Mouse (Mus musculus) heart, postnatal 0 days (tissue): ENCODE results near the gene Sbk1. TPM values are rescaled to one million over a fixed set of nuclear protein-coding genes. Genes with fewer than 3 reads are reported as not detected.
A peak's percentile ranks its signal among the peaks of the same experiment; 100 is the strongest.

Experiments
- ATAC-seq: fragments of 200-750 bp; cut with Nextera tagmentation; 2 replicates; pipeline ENCODE4 v1.8.0; 2017; ENCODE audit warnings: low read depth, moderate number of reproducible peaks, moderate library complexity; ENCODE audit not compliant: insufficient read depth
- DNase-seq: peaks from one replicate; pipeline ENCODE4 v3.0.0-alpha.2; 2016; ENCODE audit warnings: low spot score
- H3K27ac ChIP-seq: fragments of 300-500 bp; sonication (generic); 2 replicates; pipeline ENCODE4 v1.5.1; 2014; ENCODE audit warnings: low read depth, mild to moderate bottlenecking
- H3K27me3 ChIP-seq: fragments of 300-500 bp; sonication (generic); 2 replicates; pipeline ENCODE4 v1.6.1; 2014; ENCODE audit warnings: low read length, mixed read lengths; ENCODE audit not compliant: control insufficient read depth, insufficient read depth
- H3K36me3 ChIP-seq: fragments of 300-500 bp; sonication (generic); replicated peaks from 2 replicates; pipeline ENCODE4 v1.6.1; 2014; ENCODE audit warnings: low read length, mixed read lengths; ENCODE audit not compliant: control insufficient read depth, insufficient read depth
- H3K4me1 ChIP-seq: fragments of 300-500 bp; sonication (generic); 2 replicates; pipeline ENCODE4 v1.6.1; 2014; ENCODE audit warnings: antibody characterized with exemption; ENCODE audit not compliant: control insufficient read depth, insufficient read depth
- H3K4me2 ChIP-seq: fragments of 300-500 bp; sonication (generic); 2 replicates; pipeline ENCODE4 v1.6.1; 2014; ENCODE audit warnings: low read depth, mild to moderate bottlenecking, low read length, moderate library complexity
- H3K4me3 ChIP-seq: fragments of 300-500 bp; sonication (generic); 2 replicates; pipeline ENCODE4 v1.5.1; 2014; ENCODE audit warnings: low read depth, low read length
- H3K9ac ChIP-seq: fragments of 300-500 bp; sonication (generic); replicated peaks from 2 replicates; pipeline ENCODE4 v1.6.1; 2014; ENCODE audit warnings: low read depth, low read length, mixed read lengths
- H3K9me3 ChIP-seq: fragments of 300-500 bp; sonication (generic); replicated peaks from 2 replicates; pipeline ENCODE4 v1.6.1; 2016; ENCODE audit warnings: low read length; ENCODE audit not compliant: control insufficient read depth
- CTCF ChIP-seq: IDR thresholded peaks from 2 replicates; pipeline ENCODE4 v1.5.1; 2016; ENCODE audit warnings: antibody characterized with exemption, control low read depth, low read depth
- EP300 ChIP-seq: IDR thresholded peaks from 2 replicates; pipeline ENCODE4 v1.6.1; 2016; ENCODE audit warnings: antibody characterized with exemption, low read depth
- WGBS: fragments of 180-500 bp; shearing (Covaris S2); extraction: QIAGEN DNeasy Blood & Tissue Kit; methylation state at CpG from one replicate; pipeline ENCODE4 v1.1.7; 2014; 5-methylcytosine and 5-hydroxymethylcytosine counted together
- polyA plus RNA-seq: library from polyadenylated mRNA; unstranded; fragments of >200 nt; fragmentation: Nextera tagmentation; extraction: Ambion mirVana; gene quantifications from 2 replicates; pipeline ENCODE4 v1.2.1, GENCODE M21; 2015
- total RNA-seq: library from RNA; depleted of rRNA; stranded (reverse); fragments of >200 nt; gene quantifications from 2 replicates; pipeline ENCODE4 v1.2.3, GENCODE M21; 2014; ENCODE audit warnings: low replicate concordance

Sbk1 gene
- total and polyA plus RNA-seq, 2 experiments from 2014 or later = 17.4 to 42.0 TPM

- peak overlapping the region; percentile 65; the same call in 1 of the 2 replicates for H3K4me2 ChIP-seq
- ATAC-seq = no peak
These were observed 20.2 kb upstream of the Sbk1 start for GRCm38 (mm10) chr7:126252230-126252629.

GRCm38 (mm10) chr7:126260280-126261210 lies 11.9 kb upstream of the Sbk1 start:
- Histone ChIP-seq H3K4me2 (no peak overlapping the region), H3K27me3 (no peaks in the 10 kb centered on the region), H3K9me3 (no peaks in the 10 kb centered on the region), H3K4me1 (peaks cover 7% of the 10 kb centered on the region; the same call in 1 of the 2 replicates), H3K36me3 (no peaks in the 10 kb centered on the region), H3K27ac (no peak overlapping the region), H3K4me3 (no peak overlapping the region), H3K9ac (no peak overlapping the region)
- TF ChIP-seq EP300 (no peak), CTCF (peak; percentile 94)
- ATAC-seq (peak; percentile 64), DNase-seq (peak; percentile 71)
- WGBS = 9% methylated on average over 18 of the region's 18 CpGs

More at GRCm38 (mm10) chr7:126252230-126252629, 20.2 kb upstream of the Sbk1 start:
- Histone ChIP-seq H3K27me3 (no peaks in the 10 kb centered on the region), H3K4me1 (peaks cover 11% of the 10 kb centered on the region), H3K27ac (peak overlapping the region; percentile 72), H3K9ac (no peak overlapping the region), H3K9me3 (no peaks in the 10 kb centered on the region), H3K4me3 (0 out of 2 replicates have a peak overlapping the region, but pooled peaks have one; percentile 55), H3K36me3 (no peaks in the 10 kb centered on the region)
- no peak for DNase-seq
- WGBS = 90% methylated on average over 5 of the region's 5 CpGs
- TF ChIP-seq CTCF (no peak), EP300 (no peak)

GRCm38 (mm10) chr7:126261823-126262222 lies 10.6 kb upstream of the Sbk1 start:
- WGBS = 34% methylated on average over 4 of the region's 4 CpGs
- DNase-seq = no peak
- Histone ChIP-seq H3K36me3 (no peaks in the 10 kb centered on the region), H3K9me3 (no peaks in the 10 kb centered on the region), H3K27ac (no peak overlapping the region), H3K4me1 (peaks cover 18% of the 10 kb centered on the region), H3K4me2 (no peak overlapping the region), H3K27me3 (no peaks in the 10 kb centered on the region), H3K9ac (no peak overlapping the region), H3K4me3 (no peak overlapping the region)
- no peak for ATAC-seq
- TF ChIP-seq EP300 (no peak), CTCF (no peak)

GRCm38 (mm10) chr7:126263964-126264363 lies 8.5 kb upstream of the Sbk1 start:
- WGBS = 45% methylated on average over 7 of the region's 7 CpGs
- Histone ChIP-seq H3K27me3 (no peaks in the 10 kb centered on the region), H3K36me3 (no peaks in the 10 kb centered on the region), H3K9ac (no peak overlapping the region), H3K27ac (no peak overlapping the region), H3K9me3 (no peaks in the 10 kb centered on the region), H3K4me1 (peaks cover 18% of the 10 kb centered on the region), H3K4me2 (no peak overlapping the region), H3K4me3 (no peak overlapping the region)
- no peak for DNase-seq
- ATAC-seq = no peak
- no peak for TF ChIP-seq CTCF
- no peak for TF ChIP-seq EP300

- DNase-seq (peak; percentile 74), ATAC-seq (peak; percentile 77)
- Histone ChIP-seq H3K27me3 (no peaks in the 10 kb centered on the region), H3K9ac (no peak overlapping the region), H3K4me1 (peaks cover 18% of the 10 kb centered on the region), H3K4me3 (no peak overlapping the region), H3K9me3 (no peaks in the 10 kb centered on the region), H3K4me2 (peak overlapping the region; percentile 22; the same call in 1 of the 2 replicates), H3K36me3 (no peaks in the 10 kb centered on the region), H3K27ac (no peak overlapping the region)
- 21% methylated on average over 9 of the region's 9 CpGs for WGBS
- no peak for TF ChIP-seq EP300
- TF ChIP-seq CTCF = no peak
These were observed 6.5 kb upstream of the Sbk1 start for GRCm38 (mm10) chr7:126265949-126266348.
